Mouse (Mus musculus): ENCODE results near the gene Pnrc2. TPM values are rescaled to one million over a fixed set of nuclear protein-coding genes. Genes with fewer than 3 reads are reported as not detected.

Pnrc2 gene
- polyA plus RNA-seq (2012) = 7.2 and 9.6 TPM in 2 replicates

GRCm38 (mm10) chr4:135873526-135874202 is at the start of gene Pnrc2:
TSS of gene Pnrc2 (minus strand) at chr4:135873850.

GRCm38 (mm10) chr4:135920304-135921241 is 46.9 kb upstream of the Pnrc2 start, which contains the start of gene Fuca1:
TSS of gene Fuca1 (plus strand) at chr4:135920735.

GRCm38 (mm10) chr4:135895071-135895571 is 21.5 kb upstream of the Pnrc2 start, which contains the start of gene Cnr2:
TSS of gene Cnr2 (plus strand) at chr4:135895394.

GRCm38 (mm10) chr4:135855536-135856222 is 18.0 kb downstream of the Pnrc2 start, which contains the start of gene Srsf10:
TSS of gene Srsf10 (plus strand) at chr4:135855747.

Other genes with a start within 250 kb of the Pnrc2 start
- 0.24 and 0.25 TPM in 2 replicates for gene Ifnlr1, start 187.6 kb downstream of the Pnrc2 start, polyA plus RNA-seq (2012)
- gene Il22ra1, start 145.7 kb downstream of the Pnrc2 start, polyA plus RNA-seq (2012) = not detected in 2 replicates
- gene Myom3, start 114.1 kb downstream of the Pnrc2 start, polyA plus RNA-seq (2012) = not detected in 2 replicates
- 244 and 246 TPM in 2 replicates for gene Srsf10, start 18.1 kb downstream of the Pnrc2 start, polyA plus RNA-seq (2012)
- gene Cnr2, start 21.5 kb upstream of the Pnrc2 start, polyA plus RNA-seq (2012) = 3.6 and 3.9 TPM in 2 replicates
- gene Fuca1, start 46.9 kb upstream of the Pnrc2 start, polyA plus RNA-seq (2012) = 16.8 and 19.1 TPM in 2 replicates
- 32.8 and 37.4 TPM in 2 replicates for gene Hmgcl, start 72.6 kb upstream of the Pnrc2 start, polyA plus RNA-seq (2012)
- 15.6 and 16.6 TPM in 2 replicates for gene Gale, start 89.9 kb upstream of the Pnrc2 start, polyA plus RNA-seq (2012)
- gene Lypla2, start 98.8 kb upstream of the Pnrc2 start, polyA plus RNA-seq (2012) = 220 and 237 TPM in 2 replicates
- 38.5 and 46.6 TPM in 2 replicates for gene Pithd1, start 113.4 kb upstream of the Pnrc2 start, polyA plus RNA-seq (2012)
- gene Eloa, start 147.9 kb upstream of the Pnrc2 start, polyA plus RNA-seq (2012) = 15.5 and 16.6 TPM in 2 replicates
- 1,355 and 1,569 TPM in 2 replicates for gene Rpl11, start 179.6 kb upstream of the Pnrc2 start, polyA plus RNA-seq (2012)